Mouse (Mus musculus) heart, embryonic 10.5 days (tissue): ENCODE data around the gene Gm49661. TPM values are rescaled to one million over a fixed set of nuclear protein-coding genes. Genes with fewer than 3 reads are reported as not detected.
A peak's percentile ranks its signal among the peaks of the same experiment; 100 is the strongest.

Experiments
- DNase-seq: peaks from one replicate; pipeline ENCODE4 v3.0.0-alpha.2; 2017; ENCODE audit warnings: low spot score
- H3K27ac ChIP-seq: fragments of 300-500 bp; sonication (generic); 2 replicates; pipeline ENCODE4 v1.5.1; 2016; ENCODE audit warnings: mild to moderate bottlenecking
- H3K27me3 ChIP-seq: fragments of 300-500 bp; sonication (generic); 2 replicates; pipeline ENCODE4 v1.6.1; 2016; ENCODE audit warnings: mild to moderate bottlenecking; ENCODE audit not compliant: poor library complexity, insufficient read depth, severe bottlenecking
- H3K36me3 ChIP-seq: fragments of 300-500 bp; sonication (generic); 2 replicates; pipeline ENCODE4 v1.6.1; 2016; ENCODE audit warnings: mild to moderate bottlenecking, moderate library complexity
- H3K4me1 ChIP-seq: fragments of 300-500 bp; sonication (generic); 2 replicates; pipeline ENCODE4 v1.6.1; 2016; ENCODE audit warnings: mild to moderate bottlenecking
- H3K4me3 ChIP-seq: fragments of 300-500 bp; sonication (generic); 2 replicates; pipeline ENCODE4 v1.5.1; 2016; ENCODE audit warnings: mild to moderate bottlenecking, moderate library complexity
- H3K9me3 ChIP-seq: fragments of 300-500 bp; sonication (generic); 2 replicates; pipeline ENCODE4 v1.6.1; 2016; ENCODE audit warnings: mild to moderate bottlenecking, moderate library complexity
- WGBS: fragments of 180-500 bp; shearing (Covaris S2); methylation state at CpG from one replicate; pipeline ENCODE4 v1.1.7; 2016; 5-methylcytosine and 5-hydroxymethylcytosine counted together
- polyA plus RNA-seq: library from polyadenylated mRNA; unstranded; fragments of >200 nt; fragmentation: Nextera tagmentation; extraction: Ambion mirVana; gene quantifications from 2 replicates; pipeline ENCODE4 v1.2.1, GENCODE M21; 2016

The Gm49661 gene
- not detected in 2 replicates for polyA plus RNA-seq

DNA sequence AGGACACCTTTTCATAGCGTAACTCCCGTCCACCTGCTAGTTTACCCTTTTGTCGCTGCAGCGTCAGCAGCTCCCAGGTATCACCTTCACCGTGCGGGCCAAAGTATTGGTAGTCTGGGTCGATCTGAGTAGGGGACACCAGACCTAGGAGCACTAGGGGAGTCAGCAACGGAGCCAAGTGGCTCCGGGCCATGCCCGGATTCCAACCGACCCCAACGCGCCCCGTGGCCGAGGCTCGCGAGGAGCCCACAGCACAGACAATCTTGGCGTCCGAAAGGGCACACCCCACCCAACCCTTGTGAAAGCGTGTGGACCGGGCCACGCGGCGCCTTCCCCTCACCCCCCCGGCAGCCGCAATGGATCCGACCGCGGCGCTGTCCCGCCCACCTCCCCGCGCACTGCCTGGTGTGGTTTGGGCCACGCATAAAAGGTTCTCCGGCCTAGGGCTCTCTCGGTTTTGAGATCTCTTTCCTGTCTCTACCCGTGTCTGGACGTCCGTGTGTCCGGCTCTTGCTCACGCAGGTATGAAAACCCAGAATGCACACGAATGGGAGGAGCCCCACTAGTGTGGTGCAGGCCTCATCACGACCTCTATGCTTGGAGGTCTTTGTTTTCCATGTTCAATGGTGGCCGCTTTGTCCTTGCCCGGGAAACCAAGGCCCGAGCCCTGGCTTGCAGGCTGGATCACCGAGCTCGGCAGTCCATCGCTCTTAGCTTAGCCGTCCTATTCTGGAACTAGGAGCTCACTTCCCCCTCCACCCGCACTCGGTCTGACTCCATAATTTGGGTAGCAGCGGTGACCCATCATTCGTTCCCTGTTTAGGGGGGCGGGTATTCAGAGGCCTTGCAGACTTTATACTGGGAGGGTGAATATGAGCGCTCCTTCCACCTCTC lies at the start of gene Gm49661, which contains the start of the genes Prdx2 and Rnaseh2a:
TSS of gene Gm49661 (minus strand) at position 193 of the 894 bp plus-strand sequence.
TSS of gene Prdx2 (plus strand) at position 347 of the 894 bp plus-strand sequence.
TSS of gene Rnaseh2a (minus strand) at position 527 of the 894 bp plus-strand sequence.
- Histone ChIP-seq H3K4me3 (peak within 1 kb of the TSS; percentile 83), H3K9me3 (no peaks in the 10 kb centered on the region), H3K4me1 (peaks cover 40% of the 10 kb centered on the region), H3K27me3 (no peaks in the 10 kb centered on the region), H3K36me3 (peaks cover 39% of the 10 kb centered on the region), H3K27ac (peak within 1 kb of the TSS; percentile 97)
- peak; percentile 93 for DNase-seq
- WGBS: under 1% methylated on average over 56 of the region's 56 CpGs

- Histone ChIP-seq H3K4me1 (peaks cover 6% of the 10 kb centered on the region), H3K36me3 (peaks cover 53% of the 10 kb centered on the region), H3K9me3 (no peaks in the 10 kb centered on the region), H3K4me3 (no peak overlapping the region), H3K27ac (no peak overlapping the region), H3K27me3 (peaks cover 36% of the 10 kb centered on the region)
- WGBS: 55% methylated on average over 5 of the region's 5 CpGs
- no peak for DNase-seq
Observed at GRCm38 (mm10) chr8:85017209-85017608, 48.0 kb upstream of the Gm49661 start.

GRCm38 (mm10) chr8:85016724-85017123 lies 47.5 kb upstream of the Gm49661 start:
- Histone ChIP-seq H3K4me3 (no peak overlapping the region), H3K4me1 (peaks cover 6% of the 10 kb centered on the region), H3K36me3 (peaks cover 49% of the 10 kb centered on the region), H3K9me3 (no peaks in the 10 kb centered on the region), H3K27me3 (peaks cover 40% of the 10 kb centered on the region), H3K27ac (no peak overlapping the region)
- 72% methylated on average over 10 of the region's 10 CpGs for WGBS
- DNase-seq: no peak

DNA sequence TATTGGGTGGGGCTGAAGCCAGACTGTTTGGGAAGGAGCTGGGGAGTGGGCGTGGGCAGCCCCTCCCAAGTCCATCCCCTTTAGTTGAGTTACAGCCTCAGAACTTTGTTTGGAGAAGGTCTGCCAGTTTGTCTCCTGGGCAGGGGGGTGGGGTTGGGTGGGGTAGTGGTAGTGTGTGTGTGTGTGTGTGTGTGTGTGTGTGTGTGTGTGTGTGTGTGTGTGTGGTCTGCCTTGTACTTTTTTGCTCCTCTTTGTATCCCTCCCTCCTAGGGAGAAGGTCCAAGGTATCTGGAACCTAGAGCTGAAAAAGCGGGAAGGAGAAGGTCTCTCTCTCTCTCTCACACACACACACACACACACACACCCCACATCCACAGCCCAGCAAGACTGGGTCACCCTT lies 45.2 kb upstream of the Gm49661 start, which contains the start of gene Best2:
TSS of gene Best2 (minus strand) at position 101 of the 400 bp plus-strand sequence.
- 45% methylated on average over 2 of the region's 2 CpGs for WGBS

DNA sequence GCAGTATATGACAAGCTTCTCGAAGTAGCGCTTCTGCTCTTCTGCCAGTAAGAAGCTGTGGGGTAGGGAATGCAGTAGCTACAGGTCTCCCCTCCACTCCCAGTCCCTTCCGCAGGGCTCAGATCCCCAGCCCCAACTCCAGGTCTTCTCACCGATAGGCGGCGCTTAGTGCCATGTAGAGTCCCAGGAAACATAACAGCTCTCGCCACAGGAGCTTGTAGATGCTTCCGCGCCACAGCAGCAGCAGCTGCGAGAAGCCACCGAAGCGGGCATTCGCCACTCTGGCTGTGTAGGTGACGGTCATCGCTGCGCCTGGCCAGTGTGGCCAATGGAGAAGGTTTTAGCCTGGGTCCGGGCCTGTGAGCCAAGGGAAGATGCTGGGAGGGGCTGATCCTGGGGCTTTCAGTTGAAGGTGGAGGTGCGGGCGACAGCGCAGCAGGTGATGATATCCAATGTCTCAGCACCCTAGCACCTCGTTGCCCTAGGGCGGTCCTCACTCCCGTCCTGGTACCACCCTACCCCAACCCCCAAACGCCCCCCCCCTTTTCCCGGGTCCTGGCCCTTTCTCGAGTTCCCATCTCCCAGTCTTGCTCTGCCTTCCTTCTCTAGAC lies 44.1 kb upstream of the Gm49661 start:
- Histone ChIP-seq H3K36me3 (peaks cover 15% of the 10 kb centered on the region), H3K9me3 (no peaks in the 10 kb centered on the region), H3K27ac (peak overlapping the region; percentile 18; the same call in 1 of the 2 replicates), H3K4me3 (peak overlapping the region; percentile 49), H3K27me3 (peaks cover 69% of the 10 kb centered on the region), H3K4me1 (peaks cover 6% of the 10 kb centered on the region)
- WGBS: 6% methylated on average over 25 of the region's 26 CpGs
- DNase-seq: peak; percentile 87

More for the DNA sequence above, 45.2 kb upstream of the Gm49661 start, which contains the start of gene Best2:
- H3K36me3 ChIP-seq: peaks cover 26% of the 10 kb centered on the region
- peak within 1 kb of the TSS; percentile 49 for H3K4me3 ChIP-seq
- peaks cover 6% of the 10 kb centered on the region for H3K4me1 ChIP-seq
- H3K27ac ChIP-seq: peak within 1 kb of the TSS; percentile 18; the same call in 1 of the 2 replicates
- DNase-seq: no peak
- peaks cover 58% of the 10 kb centered on the region for H3K27me3 ChIP-seq
- no peaks in the 10 kb centered on the region for H3K9me3 ChIP-seq

- Histone ChIP-seq H3K36me3 (no peaks in the 10 kb centered on the region), H3K4me3 (no peak overlapping the region), H3K4me1 (peaks cover 11% of the 10 kb centered on the region), H3K27ac (no peak overlapping the region), H3K9me3 (no peaks in the 10 kb centered on the region), H3K27me3 (peaks cover 85% of the 10 kb centered on the region)
- WGBS: 12% methylated on average over 28 of the region's 28 CpGs
- DNase-seq: no peak
Observed at GRCm38 (mm10) chr8:85011242-85011641, 42.0 kb upstream of the Gm49661 start.

DNA sequence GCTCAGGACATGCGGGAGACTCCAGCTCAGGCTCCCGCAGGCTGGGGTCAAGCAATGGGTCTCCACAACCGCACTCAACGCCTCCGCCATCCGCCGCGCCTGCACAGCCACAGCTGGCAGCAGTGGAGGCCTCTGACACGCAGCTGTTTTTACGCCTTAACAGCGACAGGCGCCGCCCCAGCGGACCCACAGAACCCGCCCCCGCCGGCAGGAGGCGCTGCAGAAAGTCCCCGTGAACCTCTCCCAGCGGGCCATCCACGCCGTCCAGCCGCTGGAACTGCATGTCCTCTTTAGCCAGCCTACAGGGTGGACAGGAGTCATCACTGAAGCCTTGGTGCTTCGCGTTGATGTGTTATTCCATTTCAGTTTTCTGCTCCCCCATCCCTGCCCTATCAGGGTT lies 38.5 kb upstream of the Gm49661 start:
- no peaks in the 10 kb centered on the region for H3K9me3 ChIP-seq
- H3K4me1 ChIP-seq: peaks cover 5% of the 10 kb centered on the region
- no peak overlapping the region for H3K4me3 ChIP-seq
- no peak for DNase-seq
- WGBS: 12% methylated on average over 25 of the region's 25 CpGs
- no peaks in the 10 kb centered on the region for H3K36me3 ChIP-seq
- H3K27ac ChIP-seq: no peak overlapping the region
- peaks cover 57% of the 10 kb centered on the region for H3K27me3 ChIP-seq

DNA sequence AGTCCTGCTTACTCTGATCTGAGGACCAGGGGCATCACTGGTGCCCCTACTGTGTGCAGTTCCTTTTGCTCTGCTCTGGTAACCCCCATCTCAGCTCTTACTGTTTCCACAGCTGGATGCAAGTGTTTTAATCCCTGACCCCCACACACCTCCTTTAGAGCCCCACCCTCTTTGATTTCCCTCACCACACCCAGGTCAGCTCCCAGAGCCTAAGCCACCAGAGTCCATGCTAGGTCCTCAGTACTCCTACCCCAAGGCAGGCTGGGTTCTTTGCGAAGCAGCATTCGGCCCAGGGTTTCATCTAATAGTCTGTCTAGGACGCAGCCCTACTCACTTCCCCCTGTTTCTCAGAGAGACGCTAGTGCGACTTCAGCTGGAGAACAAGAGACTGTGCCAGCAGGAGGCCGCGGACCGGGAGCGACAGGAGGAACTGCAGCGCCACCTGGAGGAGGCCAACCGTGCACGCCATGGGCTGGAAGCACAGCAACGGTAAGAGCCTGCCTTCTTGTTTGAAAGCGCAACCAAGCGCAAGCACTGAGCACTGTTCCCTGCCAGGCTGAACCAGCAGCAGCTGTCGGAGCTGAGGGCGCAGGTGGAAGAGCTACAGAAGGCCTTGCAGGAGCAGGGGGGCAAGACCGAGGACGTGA lies 28.5 kb upstream of the Gm49661 start:
- Histone ChIP-seq H3K27ac (peak overlapping the region; percentile 48; the same call in 1 of the 2 replicates), H3K4me3 (peak overlapping the region; percentile 32), H3K4me1 (peaks cover 16% of the 10 kb centered on the region), H3K9me3 (no peaks in the 10 kb centered on the region), H3K27me3 (peaks cover 43% of the 10 kb centered on the region), H3K36me3 (0 out of 2 replicates have a peak, but pooled peaks cover 2% of the 10 kb centered on the region)
- peak; percentile 94 for DNase-seq
- 4% methylated on average over 19 of the region's 19 CpGs for WGBS

DNA sequence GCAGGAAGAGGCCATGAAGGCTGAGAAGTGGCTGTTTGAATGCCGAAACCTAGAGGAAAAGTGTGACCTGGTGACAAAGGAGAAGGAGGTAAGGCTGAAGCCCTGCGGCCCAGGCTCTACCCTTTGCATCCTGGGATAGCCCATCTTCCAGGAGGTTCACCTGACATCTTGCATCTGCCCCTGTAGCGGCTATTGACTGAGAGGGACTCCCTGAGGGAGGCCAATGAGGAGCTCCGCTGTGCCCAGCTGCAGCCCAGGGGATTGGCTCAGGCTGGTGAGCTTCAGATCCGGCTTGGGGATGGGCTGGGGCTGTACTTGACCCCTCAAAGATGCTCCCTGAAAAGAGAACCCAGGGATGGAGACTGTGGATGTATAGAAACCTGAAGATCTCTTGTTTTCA lies 27.7 kb upstream of the Gm49661 start:
- 71% methylated on average over 5 of the region's 5 CpGs for whole genome bisulfite sequencing
- Histone ChIP-seq H3K27me3 (peaks cover 43% of the 10 kb centered on the region), H3K9me3 (no peaks in the 10 kb centered on the region), H3K4me1 (peaks cover 16% of the 10 kb centered on the region), H3K27ac (no peak overlapping the region), H3K36me3 (0 out of 2 replicates have a peak, but pooled peaks cover 2% of the 10 kb centered on the region), H3K4me3 (no peak overlapping the region)
- DNase-seq: no peak

DNA sequence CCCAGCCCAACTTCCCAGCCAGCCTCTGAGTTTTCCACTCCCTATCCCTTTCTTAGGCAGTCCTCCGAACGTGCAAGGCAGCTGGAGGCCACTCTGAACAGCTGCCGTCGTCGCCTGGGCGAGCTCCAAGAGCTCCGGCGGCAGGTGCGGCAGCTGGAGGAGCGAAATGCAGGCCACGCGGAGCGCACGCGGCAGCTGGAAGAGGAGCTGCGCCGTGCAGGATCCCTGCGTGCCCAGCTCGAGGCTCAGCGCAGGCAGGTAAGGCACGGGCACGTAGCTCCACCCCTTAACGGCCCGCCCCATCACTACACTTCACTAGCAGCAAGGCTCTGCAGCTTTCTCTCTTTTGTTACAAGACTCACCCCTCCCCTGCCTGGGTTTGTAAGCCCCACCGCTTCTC lies 26.4 kb upstream of the Gm49661 start:
- Histone ChIP-seq H3K4me1 (peaks cover 23% of the 10 kb centered on the region), H3K9me3 (no peaks in the 10 kb centered on the region), H3K36me3 (no peaks in the 10 kb centered on the region), H3K27ac (no peak overlapping the region), H3K4me3 (peak overlapping the region; percentile 36), H3K27me3 (peaks cover 43% of the 10 kb centered on the region)
- WGBS: 30% methylated on average over 25 of the region's 25 CpGs
- no peak for DNase-seq

DNA sequence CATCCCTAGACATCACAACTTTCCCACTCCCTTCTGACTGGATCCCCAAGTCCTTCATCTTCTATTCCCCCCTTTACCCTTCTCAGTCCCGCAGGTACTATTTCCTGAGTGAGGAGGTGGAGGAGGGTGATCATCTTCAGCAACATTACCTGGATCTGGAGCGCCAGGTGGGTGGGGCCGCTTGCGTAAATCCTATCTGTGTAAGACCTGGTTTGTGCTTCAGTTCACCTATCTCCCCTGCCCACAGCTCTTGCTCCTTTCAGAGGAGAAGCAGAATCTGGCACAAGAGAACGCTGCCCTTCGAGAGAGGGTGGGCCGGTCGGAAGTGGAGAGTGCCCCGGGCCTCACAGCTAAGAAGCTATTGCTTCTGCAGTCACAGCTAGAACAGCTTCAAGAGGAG lies 25.1 kb upstream of the Gm49661 start:
- Histone ChIP-seq H3K9me3 (no peaks in the 10 kb centered on the region), H3K4me3 (no peak overlapping the region), H3K4me1 (peaks cover 26% of the 10 kb centered on the region), H3K36me3 (no peaks in the 10 kb centered on the region), H3K27ac (no peak overlapping the region), H3K27me3 (peaks cover 43% of the 10 kb centered on the region)
- no peak for DNase-seq
- 88% methylated on average over 9 of the region's 9 CpGs for WGBS

DNA sequence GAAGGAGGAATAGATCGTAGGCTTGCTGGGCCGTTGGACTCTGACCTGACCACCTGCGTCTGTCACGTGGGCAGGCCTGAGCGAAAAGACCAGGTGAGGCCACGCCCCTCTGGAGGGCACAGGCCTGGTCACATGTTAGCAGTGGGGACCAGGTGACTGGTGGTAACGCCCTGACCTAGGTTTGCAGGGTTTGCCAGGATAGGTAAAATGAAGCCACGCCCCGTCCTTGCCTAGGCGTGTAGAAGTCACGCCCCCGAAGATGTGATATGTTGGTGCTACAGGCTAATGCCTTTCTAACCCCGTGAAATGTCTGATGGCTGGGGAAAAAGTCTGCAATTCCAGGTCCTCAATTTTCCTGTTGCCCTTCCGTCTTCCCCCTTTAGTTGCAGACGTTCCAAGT lies 21.6 kb upstream of the Gm49661 start:
- Histone ChIP-seq H3K9me3 (no peaks in the 10 kb centered on the region), H3K36me3 (no peaks in the 10 kb centered on the region), H3K27me3 (peaks cover 38% of the 10 kb centered on the region), H3K4me3 (peak overlapping the region; percentile 67), H3K27ac (peak overlapping the region; percentile 85), H3K4me1 (peaks cover 27% of the 10 kb centered on the region)
- 1% methylated on average over 15 of the region's 15 CpGs for WGBS
- peak; percentile 90 for DNase-seq
